Mouse (Mus musculus): ENCODE data around the gene Osbpl5.

Osbpl5 gene

DNA sequence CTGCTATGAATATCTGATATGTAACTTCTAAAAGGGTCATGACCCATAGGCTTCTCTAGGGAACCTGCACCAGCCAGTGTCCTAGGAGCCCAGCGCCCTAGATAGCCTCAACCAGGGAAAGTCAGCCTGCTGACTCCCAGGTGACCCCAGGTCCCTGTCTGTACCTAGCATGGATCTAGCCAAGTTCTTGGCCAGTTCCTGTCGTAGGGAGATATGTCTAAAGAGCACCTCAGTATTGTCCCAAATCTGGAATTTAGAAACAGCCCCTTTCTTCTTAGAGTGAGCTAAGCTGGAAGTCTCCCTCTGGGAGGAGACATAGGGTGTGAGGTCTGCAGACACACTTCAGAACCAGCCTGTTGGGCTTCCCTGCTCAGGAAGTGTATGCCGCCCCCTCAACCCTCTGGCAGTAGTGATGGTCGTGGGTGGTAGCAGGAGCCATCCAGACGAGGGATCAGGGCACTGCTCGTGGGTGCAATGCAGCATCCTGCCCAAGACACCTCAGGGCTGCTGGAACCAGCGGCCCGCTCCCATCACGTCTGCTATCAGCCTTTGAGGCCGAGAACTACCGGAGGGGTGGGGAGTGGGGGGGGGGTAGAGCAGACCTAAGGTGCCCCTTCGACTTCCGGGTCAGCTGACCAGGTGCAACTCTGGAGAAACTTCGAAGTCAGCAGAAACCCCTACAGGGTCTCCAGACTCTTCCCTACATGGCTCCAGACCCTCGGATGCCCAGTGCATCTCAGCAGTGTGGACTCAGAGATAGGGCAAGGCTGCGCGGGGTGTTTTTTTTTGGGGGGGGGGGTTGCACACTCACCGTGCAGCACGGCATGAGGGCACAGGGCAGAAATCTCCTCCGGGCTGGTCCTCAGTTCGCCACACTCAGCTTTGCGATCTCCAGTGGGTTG lies at the start of gene Osbpl5:
Gene Osbpl5 (minus strand): TSS at position 861 of the 902 bp plus-strand sequence.
- DNase-seq (ENCODE audit: low spot score in 2 of 2): no peak

- no peak for DNase-seq (ENCODE audit: low spot score in 2 of 2)
These were observed 48.4 kb upstream of the Osbpl5 start for GRCm38 (mm10) chr7:143805199-143805624.

DNA sequence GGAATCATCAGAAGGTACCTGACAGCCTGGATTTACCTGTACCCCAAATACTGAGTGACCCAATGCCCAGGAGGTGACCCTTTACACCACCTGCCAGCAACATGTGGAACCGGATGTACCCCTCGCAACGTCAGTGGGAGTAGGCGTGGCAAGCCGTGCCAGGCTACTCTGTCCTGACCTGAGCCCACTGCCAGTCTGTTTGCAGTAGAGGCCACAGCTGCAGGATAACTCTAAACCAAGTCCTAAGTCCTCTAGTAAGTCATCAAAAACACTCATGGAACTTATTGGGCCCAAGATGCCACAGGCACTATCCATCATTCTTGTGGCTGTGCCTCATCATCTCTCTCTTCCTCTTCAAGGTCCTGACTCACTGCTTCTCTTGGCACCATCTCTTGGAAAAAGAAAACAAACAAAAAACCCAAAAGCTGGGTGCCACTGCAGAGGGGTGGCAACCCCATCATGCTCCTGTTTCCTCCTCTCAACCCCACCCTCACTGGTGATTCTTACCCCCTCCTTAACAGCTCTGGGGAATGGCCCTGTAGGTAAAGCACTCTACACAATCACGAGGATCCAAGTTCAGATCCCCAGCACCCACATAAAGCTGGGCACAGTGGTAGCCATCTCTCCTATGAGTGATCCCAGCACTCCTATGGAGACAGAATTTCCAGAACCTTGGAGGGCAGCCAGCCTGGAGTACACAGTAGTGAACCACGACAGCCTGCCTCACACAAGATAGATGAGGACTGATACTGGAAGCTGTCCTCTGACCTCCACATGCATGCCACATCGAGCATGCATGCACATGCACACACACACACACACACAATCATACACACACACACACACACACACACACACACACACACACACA lies 44.6 kb upstream of the Osbpl5 start:
- no peak for DNase-seq (ENCODE audit: low spot score in 2 of 2)

DNA sequence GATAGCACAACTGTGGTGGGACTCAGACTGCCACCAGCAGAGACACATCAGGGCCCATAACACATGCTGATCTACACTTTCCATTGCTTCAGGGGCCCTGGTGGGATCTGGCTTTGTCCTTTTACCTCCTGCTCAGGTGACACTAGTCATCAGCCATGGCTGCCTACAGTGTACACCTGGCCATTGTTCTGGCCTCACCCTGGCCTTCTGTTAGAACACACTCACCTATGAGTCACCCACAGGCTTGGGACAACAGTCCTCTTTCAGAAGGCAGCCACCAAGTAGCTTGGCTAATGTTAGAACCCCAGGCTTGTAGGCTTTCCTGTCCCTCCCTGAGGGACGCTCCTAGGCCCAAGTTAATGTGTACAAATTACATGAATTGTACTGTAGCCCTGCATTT lies 44.0 kb upstream of the Osbpl5 start:
- DNase-seq (ENCODE audit: low spot score in 2 of 2): no peak

DNA sequence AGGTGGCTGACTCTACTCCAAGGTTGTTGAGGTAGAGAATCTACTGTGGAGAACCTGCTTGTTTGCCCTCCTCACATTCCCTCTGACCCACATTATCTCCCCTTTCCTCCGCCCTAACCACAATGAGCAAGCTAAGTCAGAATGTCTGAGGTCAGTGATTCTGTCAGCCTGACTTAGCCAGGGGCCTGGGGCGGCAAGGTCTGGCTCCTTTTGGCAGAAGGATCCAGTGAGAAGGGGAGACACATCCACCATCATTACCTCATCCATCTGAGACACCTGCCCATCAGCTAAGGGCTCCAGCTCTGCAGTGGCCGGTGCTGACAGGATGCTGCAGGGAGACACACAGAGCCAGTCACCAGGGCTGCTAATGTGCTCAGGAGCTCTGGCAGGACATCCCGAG lies 42.0 kb upstream of the Osbpl5 start:
- DNase-seq (ENCODE audit: low spot score in 2 of 2): no peak

DNA sequence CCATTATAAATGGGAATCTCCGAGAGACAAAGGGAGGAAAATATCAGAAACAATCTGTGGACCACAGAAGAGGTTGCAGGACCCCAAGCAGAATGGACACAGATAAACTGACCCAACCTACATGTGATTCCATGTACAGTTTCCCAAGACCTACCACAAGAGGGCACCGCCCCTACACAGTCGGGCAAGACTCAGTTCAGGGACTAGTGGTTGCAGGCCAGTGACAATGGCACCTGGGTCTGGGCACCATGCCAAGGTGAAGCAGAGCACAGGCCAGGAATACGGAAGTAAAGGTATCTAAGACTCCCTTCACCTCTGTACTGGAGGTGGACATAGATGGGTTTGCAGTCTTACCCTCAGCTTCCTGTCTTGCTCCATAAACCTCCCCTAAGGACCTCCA lies 36.3 kb upstream of the Osbpl5 start:
- peak; percentile 26 to 63 for DNase-seq (ENCODE audit: low spot score in 2 of 2)

- DNase-seq (ENCODE audit: low spot score in 2 of 2): no peak
These were observed 35.7 kb upstream of the Osbpl5 start for GRCm38 (mm10) chr7:143792336-143792985.

GRCm38 (mm10) chr7:143783996-143784829 lies 27.4 kb upstream of the Osbpl5 start, which contains the start of gene Mrgpre:
Gene Mrgpre, minus strand, starts transcription at chr7:143784500.
- DNase-seq (ENCODE audit: low spot score in 2 of 2): peak; percentile 16 to 48

DNA sequence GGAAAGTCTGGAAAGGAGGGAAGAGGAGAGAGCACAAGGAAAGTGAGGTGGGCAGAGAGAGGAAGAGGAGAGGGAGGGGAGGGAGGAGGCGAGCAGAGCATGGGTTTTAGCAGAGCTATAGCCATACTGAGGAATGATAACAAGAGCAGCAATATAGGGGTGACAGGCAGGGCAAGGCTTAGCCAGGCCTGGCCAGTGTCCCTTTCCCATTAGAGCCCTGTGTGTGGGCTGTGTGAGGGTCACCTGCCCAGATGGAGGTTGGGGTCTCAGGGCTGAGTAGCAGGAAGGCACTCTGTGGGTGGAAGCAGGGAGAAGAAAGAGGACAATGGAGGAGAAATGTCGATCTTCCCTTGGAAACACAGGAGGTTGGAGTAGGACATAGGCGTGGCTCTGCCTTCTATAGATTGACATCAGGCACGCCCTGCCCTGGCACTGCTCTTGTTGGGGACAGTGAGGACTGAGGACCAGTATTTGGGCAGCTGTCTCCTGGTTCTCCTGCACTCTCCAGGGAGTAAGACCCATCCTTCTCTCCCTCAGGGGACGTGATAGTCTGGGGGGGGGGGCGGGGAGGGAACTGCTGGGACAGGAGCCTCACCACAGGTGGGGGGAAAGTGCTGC lies 26.7 kb upstream of the Osbpl5 start:
- no peak for DNase-seq (ENCODE audit: low spot score in 2 of 2)

- DNase-seq (ENCODE audit: low spot score in 2 of 2): no peak
These were observed 20.6 kb upstream of the Osbpl5 start for GRCm38 (mm10) chr7:143777375-143777774.

- DNase-seq (ENCODE audit: low spot score in 2 of 2): no peak
These were observed 19.4 kb upstream of the Osbpl5 start for GRCm38 (mm10) chr7:143776137-143776536.

DNA sequence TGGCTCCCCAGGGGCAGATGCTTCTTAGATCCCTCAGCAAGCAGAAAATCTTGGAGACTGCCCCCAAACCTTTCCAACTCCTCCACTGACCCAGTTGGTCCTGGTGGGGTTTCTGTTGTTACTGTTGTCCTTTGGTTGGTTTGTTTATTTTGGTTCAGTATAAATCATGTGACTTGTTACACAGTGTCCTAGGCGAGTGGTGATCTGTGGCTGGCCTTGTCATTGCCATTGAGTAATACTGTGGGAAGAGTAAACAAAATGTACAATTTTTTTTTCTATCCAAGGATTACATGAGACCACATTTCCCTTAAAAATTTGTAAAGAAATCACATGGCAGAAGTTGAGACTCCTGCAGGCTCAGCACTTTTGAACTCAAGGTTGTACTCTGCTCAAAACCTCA lies 12.7 kb upstream of the Osbpl5 start:
- DNase-seq (ENCODE audit: low spot score in 2 of 2): no peak

- peak in 1 of 2 experiments; percentile 20 for DNase-seq (ENCODE audit: low spot score in 2 of 2)
These were observed 11.5 kb upstream of the Osbpl5 start for GRCm38 (mm10) chr7:143768267-143768666.

- no peak for DNase-seq (ENCODE audit: low spot score in 2 of 2)
These were observed 10.1 kb upstream of the Osbpl5 start, which contains the start of gene Mrgprg for GRCm38 (mm10) chr7:143766893-143767292. Gene Mrgprg, minus strand, starts transcription at chr7:143766993.

DNA sequence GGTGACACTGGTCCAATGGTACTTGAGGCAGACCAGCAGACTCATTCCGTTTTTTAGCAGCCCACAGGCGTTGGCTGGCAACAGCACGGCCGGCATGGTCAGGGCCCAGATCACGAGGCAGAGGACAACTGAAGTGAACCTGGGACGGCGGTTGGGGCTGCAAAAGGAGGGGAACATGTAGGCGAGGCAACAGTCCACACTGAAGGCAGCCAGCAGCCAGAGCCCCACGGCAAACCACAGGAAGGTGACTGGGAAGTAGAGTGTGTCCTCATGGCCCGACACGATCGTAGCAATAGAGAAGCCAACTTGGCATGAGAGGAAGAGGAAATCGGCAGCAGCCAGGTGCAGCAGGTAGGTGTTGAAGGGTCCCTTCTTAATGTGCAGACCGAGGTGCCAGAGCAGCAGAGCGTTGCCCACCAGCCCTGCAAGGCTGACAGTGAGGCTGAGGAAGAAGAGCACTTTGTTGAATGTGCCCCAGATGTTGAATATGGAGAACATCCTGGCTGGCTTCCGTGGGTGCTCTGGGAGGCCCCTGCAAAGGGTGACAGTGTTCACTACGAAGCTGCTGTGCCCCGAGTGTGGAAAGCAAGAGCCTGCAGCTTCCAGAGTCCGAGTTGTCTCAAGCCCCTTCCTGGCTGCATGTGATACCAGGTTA lies 8.2 kb upstream of the Osbpl5 start:
- no peak for DNase-seq (ENCODE audit: low spot score in 2 of 2)

- DNase-seq (ENCODE audit: low spot score in 2 of 2): no peak
These were observed 7.0 kb upstream of the Osbpl5 start for GRCm38 (mm10) chr7:143763794-143764193.

- DNase-seq (ENCODE audit: low spot score in 2 of 2): no peak
These were observed 2.2 kb upstream of the Osbpl5 start for GRCm38 (mm10) chr7:143758956-143759355.

DNA sequence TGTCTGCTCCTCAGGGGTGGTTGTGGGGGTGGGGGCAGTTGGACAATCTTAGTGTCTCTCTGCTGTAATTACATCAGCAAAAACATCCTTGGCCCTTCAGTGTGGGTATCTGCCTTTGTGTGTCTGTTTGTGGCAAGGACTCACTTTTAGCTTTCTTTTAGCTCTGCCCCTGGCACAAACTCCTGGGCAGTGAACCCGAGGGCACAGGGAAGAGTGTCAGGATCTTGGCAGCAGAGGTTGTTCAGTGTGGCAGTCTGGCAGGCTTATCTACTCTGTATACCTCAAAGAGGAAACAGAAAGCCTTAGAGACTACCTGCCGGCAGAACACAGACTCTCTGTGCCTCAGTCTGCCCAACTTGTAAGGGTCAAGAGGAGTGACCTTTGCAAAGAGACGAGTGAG lies 911 bp upstream of the Osbpl5 start:
- DNase-seq (ENCODE audit: low spot score in 2 of 2): no peak

DNA sequence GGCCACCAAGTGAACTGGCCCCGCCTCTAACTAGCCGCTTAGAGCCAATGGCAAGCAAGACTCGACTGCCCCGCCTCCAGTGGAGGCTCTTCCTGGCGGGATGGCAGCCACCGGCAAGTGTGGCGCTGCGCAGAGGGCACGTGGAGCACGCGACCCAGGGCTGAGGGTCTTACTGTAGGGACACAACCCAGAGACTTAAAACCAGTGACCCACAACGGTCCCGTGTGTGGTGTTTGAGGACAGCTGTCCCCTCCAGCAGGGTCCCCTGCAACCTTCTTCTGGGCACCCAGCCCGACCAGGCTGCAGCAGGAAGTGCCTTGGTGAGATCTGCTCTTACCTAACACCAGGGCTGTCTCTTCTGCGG lies 224 bp upstream of the Osbpl5 start:
- DNase-seq (ENCODE audit: low spot score in 2 of 2): peak; percentile 58 to 66

Measured in natural killer cell, adult 2 months (primary cell).